Mouse (Mus musculus): ENCODE results near the gene Nbeal2. TPM values are rescaled to one million over a fixed set of nuclear protein-coding genes. Genes with fewer than 3 reads are reported as not detected.

Nbeal2 gene
- total and polyA plus RNA-seq, 2 experiments from 2014 or later = 1.8 to 11.5 TPM

DNA sequence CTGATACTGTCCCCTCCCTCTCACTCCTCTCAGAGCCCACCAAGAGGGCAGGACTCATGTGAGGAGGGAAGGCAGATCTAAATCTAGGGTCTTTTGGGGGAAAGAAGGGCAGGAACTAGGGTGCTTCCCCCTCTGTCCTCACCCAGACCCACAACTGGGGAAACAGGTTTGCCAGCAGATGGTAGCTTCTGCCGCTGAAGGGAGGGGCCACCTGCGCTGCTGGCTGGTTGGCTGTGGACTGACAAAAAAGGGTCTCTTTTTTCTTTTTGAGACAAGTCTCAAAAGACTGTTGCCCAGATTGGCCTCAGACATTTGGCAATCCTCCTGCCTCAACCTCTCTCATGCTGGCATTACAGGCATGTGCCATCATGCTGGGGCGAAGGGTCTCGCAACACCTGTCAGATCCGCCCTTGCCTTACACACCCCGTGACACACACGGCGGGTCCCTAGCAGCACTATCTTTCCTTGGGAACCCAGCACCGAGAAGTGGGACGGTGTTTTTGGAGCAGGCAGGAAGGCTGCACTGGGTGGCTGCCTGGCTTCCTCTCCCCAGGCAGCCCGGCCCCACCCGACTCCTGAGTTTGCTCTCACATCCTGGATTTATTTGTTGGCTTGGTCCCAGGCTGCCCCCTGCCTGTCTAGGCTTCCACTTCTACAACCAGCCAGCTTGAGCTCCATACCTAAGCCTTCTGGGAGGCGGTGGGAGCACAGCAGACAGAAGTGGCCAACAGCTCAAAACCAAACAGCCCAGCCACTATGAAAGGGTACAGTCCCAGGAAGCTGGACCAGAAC, 1.8 kb downstream of the Nbeal2 start:
- Histone ChIP-seq H3K27me3 (ENCODE audit: insufficient read depth, low read length) (no peaks in the 10 kb centered on the region), H3K36me3 (ENCODE audit: insufficient read depth, low read length) (no peaks in the 10 kb centered on the region), H3K4me2 (ENCODE audit: low read depth, low read length) (peak overlapping the region; percentile 98), H3K9ac (replicated peaks; ENCODE audit: low read length) (no peak overlapping the region), H3K4me1 (ENCODE audit: insufficient read depth, low read length) (peaks cover 21% of the 10 kb centered on the region), H3K27ac (no peak overlapping the region), H3K9me3 (ENCODE audit: low read length) (no peaks in the 10 kb centered on the region), H3K4me3 (ENCODE audit: low read length) (0 out of 2 replicates have a peak overlapping the region, but pooled peaks have one; percentile 71)
- TF ChIP-seq CTCF (IDR thresholded peaks at IDR 0.05; ENCODE audit: low read depth) = no peak
- WGBS = 36% methylated on average over 13 of the region's 13 CpGs
- ATAC-seq (no peak), DNase-seq (ENCODE audit: low spot score) (no peak)

- peak; percentile 56; the same call in 1 of the 2 replicates for ATAC-seq
- no peaks in the 10 kb centered on the region for H3K36me3 ChIP-seq (ENCODE audit: insufficient read depth, low read length)
- H3K4me1 ChIP-seq (ENCODE audit: insufficient read depth, low read length) = peaks cover 17% of the 10 kb centered on the region
- TF ChIP-seq CTCF (IDR thresholded peaks at IDR 0.05; ENCODE audit: low read depth) = no peak
- H3K27me3 ChIP-seq (ENCODE audit: insufficient read depth, low read length) = no peaks in the 10 kb centered on the region
- H3K4me2 ChIP-seq (ENCODE audit: low read depth, low read length) = no peak overlapping the region
- H3K9ac ChIP-seq (replicated peaks; ENCODE audit: low read length) = no peak overlapping the region
- DNase-seq (ENCODE audit: low spot score) = peak; percentile 63
- H3K27ac ChIP-seq = peak overlapping the region; percentile 58; the same call in 1 of the 2 replicates
- no peaks in the 10 kb centered on the region for H3K9me3 ChIP-seq (ENCODE audit: low read length)
- no peak overlapping the region for H3K4me3 ChIP-seq (ENCODE audit: low read length)
Observed at GRCm38 (mm10) chr9:110649775-110650174, 4.2 kb downstream of the Nbeal2 start.

- Histone ChIP-seq H3K27ac (no peak overlapping the region), H3K4me3 (ENCODE audit: low read length) (no peak overlapping the region), H3K9me3 (ENCODE audit: low read length) (no peaks in the 10 kb centered on the region), H3K9ac (replicated peaks; ENCODE audit: low read length) (no peak overlapping the region), H3K27me3 (ENCODE audit: insufficient read depth, low read length) (no peaks in the 10 kb centered on the region), H3K4me2 (ENCODE audit: low read depth, low read length) (no peak overlapping the region), H3K36me3 (ENCODE audit: insufficient read depth, low read length) (no peaks in the 10 kb centered on the region), H3K4me1 (ENCODE audit: insufficient read depth, low read length) (no peaks in the 10 kb centered on the region)
- ATAC-seq (no peak), DNase-seq (ENCODE audit: low spot score) (no peak)
- TF ChIP-seq CTCF (IDR thresholded peaks at IDR 0.05; ENCODE audit: low read depth) = no peak
- 89% methylated on average over 9 of the region's 9 CpGs for WGBS
Observed at GRCm38 (mm10) chr9:110645219-110645618, 8.7 kb downstream of the Nbeal2 start.

- no peaks in the 10 kb centered on the region for H3K27me3 ChIP-seq (ENCODE audit: insufficient read depth, low read length)
- no peaks in the 10 kb centered on the region for H3K36me3 ChIP-seq (ENCODE audit: insufficient read depth, low read length)
- no peaks in the 10 kb centered on the region for H3K4me1 ChIP-seq (ENCODE audit: insufficient read depth, low read length)
- H3K9ac ChIP-seq (replicated peaks; ENCODE audit: low read length) = no peak overlapping the region
- H3K9me3 ChIP-seq (ENCODE audit: low read length) = no peaks in the 10 kb centered on the region
- no peak for TF ChIP-seq CTCF (IDR thresholded peaks at IDR 0.05; ENCODE audit: low read depth)
- 82% methylated on average over 10 of the region's 10 CpGs for WGBS
- no peak overlapping the region for H3K27ac ChIP-seq
- H3K4me2 ChIP-seq (ENCODE audit: low read depth, low read length) = no peak overlapping the region
- ATAC-seq (no peak), DNase-seq (ENCODE audit: low spot score) (no peak)
- H3K4me3 ChIP-seq (ENCODE audit: low read length) = no peak overlapping the region
Observed at GRCm38 (mm10) chr9:110644295-110644694, 9.7 kb downstream of the Nbeal2 start.

GRCm38 (mm10) chr9:110643787-110644186, 10.2 kb downstream of the Nbeal2 start:
- Histone ChIP-seq H3K9me3 (ENCODE audit: low read length) (no peaks in the 10 kb centered on the region), H3K4me2 (ENCODE audit: low read depth, low read length) (no peak overlapping the region), H3K27ac (no peak overlapping the region), H3K4me3 (ENCODE audit: low read length) (no peak overlapping the region), H3K27me3 (ENCODE audit: insufficient read depth, low read length) (no peaks in the 10 kb centered on the region), H3K4me1 (ENCODE audit: insufficient read depth, low read length) (no peaks in the 10 kb centered on the region), H3K9ac (replicated peaks; ENCODE audit: low read length) (no peak overlapping the region), H3K36me3 (ENCODE audit: insufficient read depth, low read length) (no peaks in the 10 kb centered on the region)
- WGBS = 68% methylated on average over 9 of the region's 9 CpGs
- DNase-seq (ENCODE audit: low spot score) = no peak
- no peak for ATAC-seq
- TF ChIP-seq CTCF (IDR thresholded peaks at IDR 0.05; ENCODE audit: low read depth) = no peak

DNA sequence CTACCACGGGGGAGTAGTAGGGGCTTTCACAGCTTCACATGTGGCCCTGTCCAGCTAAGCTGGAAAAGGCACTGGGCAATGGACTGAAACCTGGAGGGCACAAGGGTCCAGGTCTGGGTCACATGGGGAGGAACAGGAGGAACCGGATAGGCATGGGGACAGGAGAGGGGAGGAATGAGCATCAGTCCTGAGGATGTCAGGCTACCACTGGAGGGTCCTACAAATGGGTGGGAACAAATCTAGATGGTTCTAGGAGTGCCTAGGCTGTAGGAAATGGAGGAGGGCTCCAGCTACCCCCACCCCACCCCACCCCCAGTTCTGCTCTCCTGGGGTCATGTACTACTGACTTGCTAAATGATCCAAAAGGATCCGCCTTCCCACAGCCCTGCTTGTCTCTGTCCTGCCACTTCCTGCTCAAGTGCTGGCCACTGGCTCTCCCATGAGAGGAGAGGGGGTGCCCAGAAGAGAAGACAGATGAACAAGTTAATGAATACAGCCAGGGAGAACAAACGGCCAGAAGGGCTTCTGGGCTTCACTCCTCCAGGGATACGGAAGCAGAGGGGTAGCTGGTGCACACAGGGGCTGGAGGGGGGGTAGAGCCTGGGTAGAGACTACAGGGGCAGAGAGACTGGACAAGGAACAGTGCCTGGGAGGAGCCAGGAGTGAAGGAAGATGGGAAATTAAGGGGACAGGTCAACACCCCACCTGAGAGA, 11.0 kb downstream of the Nbeal2 start:
- no peak for TF ChIP-seq CTCF (IDR thresholded peaks at IDR 0.05; ENCODE audit: low read depth)
- H3K27ac ChIP-seq = no peak overlapping the region
- H3K4me1 ChIP-seq (ENCODE audit: insufficient read depth, low read length) = no peaks in the 10 kb centered on the region
- H3K9me3 ChIP-seq (ENCODE audit: low read length) = no peaks in the 10 kb centered on the region
- no peak for ATAC-seq
- no peaks in the 10 kb centered on the region for H3K36me3 ChIP-seq (ENCODE audit: insufficient read depth, low read length)
- H3K4me3 ChIP-seq (ENCODE audit: low read length) = no peak overlapping the region
- H3K9ac ChIP-seq (replicated peaks; ENCODE audit: low read length) = no peak overlapping the region
- H3K27me3 ChIP-seq (ENCODE audit: insufficient read depth, low read length) = no peaks in the 10 kb centered on the region
- WGBS = 46% methylated on average over 5 of the region's 5 CpGs
- DNase-seq (ENCODE audit: low spot score) = no peak
- H3K4me2 ChIP-seq (ENCODE audit: low read depth, low read length) = no peak overlapping the region

DNA sequence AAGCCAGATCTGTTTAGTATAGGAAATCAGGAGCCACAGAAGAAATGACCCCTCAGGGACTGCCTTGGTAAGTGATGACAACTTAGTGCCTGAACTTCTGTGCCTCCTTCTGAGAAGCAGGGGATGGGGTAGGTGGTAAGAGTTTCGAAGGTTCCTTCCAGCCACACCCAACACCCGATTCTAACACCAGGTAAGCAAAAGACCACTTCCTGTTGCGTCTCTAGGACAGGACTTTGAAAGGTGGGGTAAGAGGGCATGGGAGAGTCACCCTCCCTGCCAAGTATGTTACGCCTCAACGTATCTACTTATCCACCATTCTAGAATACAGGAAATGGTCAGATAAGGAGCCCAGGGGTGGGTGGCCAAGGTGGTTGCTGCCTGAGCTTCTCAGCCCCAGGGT, 13.0 kb downstream of the Nbeal2 start:
- Histone ChIP-seq H3K27ac (no peak overlapping the region), H3K9me3 (ENCODE audit: low read length) (no peaks in the 10 kb centered on the region), H3K4me1 (ENCODE audit: insufficient read depth, low read length) (no peaks in the 10 kb centered on the region), H3K4me2 (ENCODE audit: low read depth, low read length) (no peak overlapping the region), H3K27me3 (ENCODE audit: insufficient read depth, low read length) (no peaks in the 10 kb centered on the region), H3K4me3 (ENCODE audit: low read length) (no peak overlapping the region), H3K36me3 (ENCODE audit: insufficient read depth, low read length) (no peaks in the 10 kb centered on the region), H3K9ac (replicated peaks; ENCODE audit: low read length) (no peak overlapping the region)
- ATAC-seq (no peak), DNase-seq (ENCODE audit: low spot score) (no peak)
- WGBS = 87% methylated on average over 5 of the region's 5 CpGs
- no peak for TF ChIP-seq CTCF (IDR thresholded peaks at IDR 0.05; ENCODE audit: low read depth)

Measured in hindbrain, postnatal 0 days (tissue).